Mouse (Mus musculus) left cerebral cortex, postnatal 14 days (tissue): Measurements from ENCODE around the gene Ddx20. TPM values are rescaled to one million over a fixed set of nuclear protein-coding genes. Genes with fewer than 3 reads are reported as not detected.

ENCODE experiments used
- DNase-seq, 2 experiments: peaks; one replicate each; pipeline ENCODE4 v3.0.0; 2021 to 2022; ENCODE audit warnings: low spot score in 2 of 2, mixed read lengths in 1 of 2
- intact Hi-C: fragments of 180-260 bp; cut with DNase I; formaldehyde crosslinking; loops from one replicate; pipeline ENCODE4 v1.15.1; 2025
- long read RNA-seq, 2 experiments: library from polyadenylated mRNA; stranded (forward); transcript quantifications; one replicate each; pipeline ENCODE4 v2.0.0; 2021
- total RNA-seq, 2 experiments: library from RNA; stranded (reverse); gene quantifications; 2 replicates each; pipeline ENCODE4 v1.2.3; 2021

Ddx20 gene
- 10 to 100 TPM; 11.1 to 11.4 TPM for total RNA-seq
- long read RNA-seq, experiment 1, transcript Ddx20-201 (11 exons, 2,905 nt) = major isoform, 18 of 19 reads
- long read RNA-seq, experiment 1, partial matches to known transcripts = 1 of 19 reads
- long read RNA-seq, experiment 1, other reads (novel, unspliced or antisense) = 0 of 19 reads
- long read RNA-seq, experiment 2, transcript Ddx20-201 (11 exons, 2,905 nt) = major isoform, 7 of 9 reads
- long read RNA-seq, experiment 2, partial matches to known transcripts = 1 of 9 reads
- long read RNA-seq, experiment 2, other reads (novel, unspliced or antisense) = 1 of 9 reads

GRCm38 (mm10) chr3:105687324-105688060, at the start of gene Ddx20:
Gene Ddx20, minus strand, starts transcription at chr3:105687574.
- intact Hi-C loops = loop anchor here (2.0 to 5.0 kb wide), 3 partner anchors 17 to 210 kb away; partner anchors contain the start of gene Inka2
- DNase-seq = peak; percentile 93 to 99

GRCm38 (mm10) chr3:105737070-105737469, 49.7 kb upstream of the Ddx20 start:
- intact Hi-C loops = no loop called here
- DNase-seq = no peak

- intact Hi-C loops = no loop called here
- DNase-seq = no peak
Measured at GRCm38 (mm10) chr3:105736148-105736547, 48.8 kb upstream of the Ddx20 start.

GRCm38 (mm10) chr3:105735285-105735684, 47.9 kb upstream of the Ddx20 start:
- no peak for DNase-seq
- intact Hi-C loops = no loop called here

- intact Hi-C loops = loop anchor here (5.0 kb wide), 1 partner anchor 164 kb away; no protein-coding TSS in a partner anchor
Measured at GRCm38 (mm10) chr3:105733538-105733937, 46.2 kb upstream of the Ddx20 start.

GRCm38 (mm10) chr3:105732360-105732759, 45.0 kb upstream of the Ddx20 start:
- intact Hi-C loops = loop anchor here (5.0 kb wide), 1 partner anchor 165 kb away; no protein-coding TSS in a partner anchor
- no peak for DNase-seq

More at GRCm38 (mm10) chr3:105733538-105733937, 46.2 kb upstream of the Ddx20 start:
- no peak for DNase-seq

GRCm38 (mm10) chr3:105726037-105726436, 38.7 kb upstream of the Ddx20 start:
- intact Hi-C loops = loop anchor here (2.0 kb wide), 3 partner anchors 39 to 647 kb away; partner anchors contain the start of gene Ddx20
- DNase-seq = peak; percentile 57 to 79

- intact Hi-C loops = no loop called here
- no peak for DNase-seq
Measured at GRCm38 (mm10) chr3:105722510-105722909, 35.1 kb upstream of the Ddx20 start.

GRCm38 (mm10) chr3:105721681-105722201, 34.4 kb upstream of the Ddx20 start:
- intact Hi-C loops = no loop called here
- DNase-seq = no peak

- intact Hi-C loops = no loop called here
- DNase-seq = no peak
Measured at GRCm38 (mm10) chr3:105720514-105720913, 33.1 kb upstream of the Ddx20 start.

GRCm38 (mm10) chr3:105719979-105720378, 32.6 kb upstream of the Ddx20 start:
- no peak for DNase-seq
- intact Hi-C loops = no loop called here

- intact Hi-C loops = no loop called here
- no peak for DNase-seq
Measured at GRCm38 (mm10) chr3:105718746-105719145, 31.4 kb upstream of the Ddx20 start.

GRCm38 (mm10) chr3:105717856-105718555, 30.6 kb upstream of the Ddx20 start:
- DNase-seq = no peak

GRCm38 (mm10) chr3:105716353-105717000, 29.1 kb upstream of the Ddx20 start:
- intact Hi-C loops = no loop called here

More at GRCm38 (mm10) chr3:105717856-105718555, 30.6 kb upstream of the Ddx20 start:
- intact Hi-C loops = no loop called here

GRCm38 (mm10) chr3:105714820-105715167, 27.4 kb upstream of the Ddx20 start:
- DNase-seq = no peak
- intact Hi-C loops = no loop called here

More at GRCm38 (mm10) chr3:105716353-105717000, 29.1 kb upstream of the Ddx20 start:
- no peak for DNase-seq

GRCm38 (mm10) chr3:105714091-105714819, 26.9 kb upstream of the Ddx20 start:
- no peak for DNase-seq
- intact Hi-C loops = no loop called here

- intact Hi-C loops = no loop called here
- no peak for DNase-seq
Measured at GRCm38 (mm10) chr3:105712827-105713226, 25.5 kb upstream of the Ddx20 start.

GRCm38 (mm10) chr3:105711741-105712140, 24.4 kb upstream of the Ddx20 start:
- DNase-seq = no peak
- intact Hi-C loops = no loop called here

GRCm38 (mm10) chr3:105710246-105710645, 22.9 kb upstream of the Ddx20 start:
- intact Hi-C loops = no loop called here
- DNase-seq = no peak
